Mouse (Mus musculus) adipocyte (in vitro differentiated cells): ENCODE data around the gene Hmcn2.
A peak's percentile ranks its signal among the peaks of the same experiment; 100 is the strongest.

Experiments used
- DNase-seq: peaks from one replicate; pipeline ENCODE4 v3.0.0-alpha.2; 2016; ENCODE audit warnings: low spot score

The Hmcn2 gene

GRCm38 (mm10) chr2:31304801-31305665 lies 9.2 kb upstream of the Hmcn2 start:
- DNase-seq = no peak

- peak; percentile 47 for DNase-seq
Measured at GRCm38 (mm10) chr2:31305684-31306083, 8.5 kb upstream of the Hmcn2 start.

GRCm38 (mm10) chr2:31308257-31308656 lies 6.0 kb upstream of the Hmcn2 start:
- no peak for DNase-seq

- no peak for DNase-seq
Measured at GRCm38 (mm10) chr2:31309549-31309948, 4.7 kb upstream of the Hmcn2 start.

GRCm38 (mm10) chr2:31318162-31318561 lies 3.9 kb downstream of the Hmcn2 start:
- no peak for DNase-seq

GRCm38 (mm10) chr2:31319200-31319599 lies 5.0 kb downstream of the Hmcn2 start:
- DNase-seq = no peak

- DNase-seq = no peak
Measured at GRCm38 (mm10) chr2:31327186-31327585, 13.0 kb downstream of the Hmcn2 start.

- no peak for DNase-seq
Measured at GRCm38 (mm10) chr2:31337706-31338330, 23.6 kb downstream of the Hmcn2 start.

GRCm38 (mm10) chr2:31339826-31340225 lies 25.6 kb downstream of the Hmcn2 start:
- DNase-seq = peak; percentile 6

- no peak for DNase-seq
Measured at GRCm38 (mm10) chr2:31341726-31342535, 27.7 kb downstream of the Hmcn2 start.

- peak; percentile 30 for DNase-seq
Measured at GRCm38 (mm10) chr2:31346096-31346495, 31.9 kb downstream of the Hmcn2 start.

GRCm38 (mm10) chr2:31348373-31348772 lies 34.2 kb downstream of the Hmcn2 start:
- DNase-seq = no peak

- DNase-seq = no peak
Measured at GRCm38 (mm10) chr2:31348850-31349249, 34.6 kb downstream of the Hmcn2 start.

GRCm38 (mm10) chr2:31356771-31357170 lies 42.6 kb downstream of the Hmcn2 start:
- DNase-seq = no peak

- no peak for DNase-seq
Measured at GRCm38 (mm10) chr2:31359316-31359715, 45.1 kb downstream of the Hmcn2 start.

GRCm38 (mm10) chr2:31367186-31367585 lies 53.0 kb downstream of the Hmcn2 start:
- DNase-seq = no peak

GRCm38 (mm10) chr2:31371396-31371795 lies 57.2 kb downstream of the Hmcn2 start:
- DNase-seq = no peak

- no peak for DNase-seq
Measured at GRCm38 (mm10) chr2:31372186-31372585, 58.0 kb downstream of the Hmcn2 start.

GRCm38 (mm10) chr2:31374415-31374814 lies 60.2 kb downstream of the Hmcn2 start:
- DNase-seq = no peak

- no peak for DNase-seq
Measured at GRCm38 (mm10) chr2:31376057-31376456, 61.8 kb downstream of the Hmcn2 start.

GRCm38 (mm10) chr2:31377481-31377880 lies 63.3 kb downstream of the Hmcn2 start:
- no peak for DNase-seq

- DNase-seq = peak; percentile 54
Measured at GRCm38 (mm10) chr2:31381292-31381846, 67.2 kb downstream of the Hmcn2 start.
